Mouse (Mus musculus) embryonic facial prominence, embryonic 10.5 days (tissue): ENCODE results near the gene Abcd1. TPM values are rescaled to one million over a fixed set of nuclear protein-coding genes. Genes with fewer than 3 reads are reported as not detected.

ENCODE experiments used
- DNase-seq: peaks from one replicate; pipeline ENCODE4 v3.0.0-alpha.2; 2017; ENCODE audit warnings: low spot score
- H3K27ac ChIP-seq: fragments of 300-500 bp; sonication (generic); replicated peaks from 2 replicates; pipeline ENCODE4 v1.5.1; 2016; ENCODE audit warnings: mild to moderate bottlenecking
- H3K27me3 ChIP-seq: fragments of 300-500 bp; sonication (generic); replicated peaks from 2 replicates; pipeline ENCODE4 v1.6.1; 2016; ENCODE audit warnings: low read depth, mild to moderate bottlenecking; ENCODE audit not compliant: poor library complexity, severe bottlenecking
- H3K36me3 ChIP-seq: fragments of 300-500 bp; sonication (generic); replicated peaks from 2 replicates; pipeline ENCODE4 v1.6.1; 2016; ENCODE audit warnings: mild to moderate bottlenecking, moderate library complexity
- H3K4me1 ChIP-seq: fragments of 300-500 bp; sonication (generic); 2 replicates; pipeline ENCODE4 v1.6.1; 2016
- H3K4me3 ChIP-seq: fragments of 300-500 bp; sonication (generic); 2 replicates; pipeline ENCODE4 v1.5.1; 2016; ENCODE audit warnings: mild to moderate bottlenecking, moderate library complexity
- H3K9me3 ChIP-seq: fragments of 300-500 bp; sonication (generic); 2 replicates; pipeline ENCODE4 v1.6.1; 2016; ENCODE audit warnings: mild to moderate bottlenecking
- WGBS: fragments of 180-500 bp; shearing (Covaris S2); methylation state at CpG from one replicate; pipeline ENCODE4 v1.1.7; 2016; 5-methylcytosine and 5-hydroxymethylcytosine counted together
- polyA plus RNA-seq: library from polyadenylated mRNA; unstranded; fragments of >200 nt; fragmentation: Nextera tagmentation; extraction: Ambion mirVana; gene quantifications from 2 replicates; pipeline ENCODE4 v1.2.1, GENCODE M21; 2016

Gene Abcd1
- polyA plus RNA-seq, 1 experiment from 2014 or later, result 10.4 TPM

GRCm38 (mm10) chrX:73756334-73757140 is 40.1 kb downstream of the Abcd1 start, which contains the start of gene Plxnb3:
Gene Plxnb3, plus strand, starts transcription at chrX:73757090.
- 62% methylated on average over 5 of the region's 5 CpGs for WGBS
- Histone ChIP-seq H3K27me3 (peaks cover 44% of the 10 kb centered on the region), H3K27ac (no peak within 1 kb of the TSS), H3K9me3 (no peaks in the 10 kb centered on the region), H3K36me3 (no peaks in the 10 kb centered on the region), H3K4me3 (no peak within 1 kb of the TSS), H3K4me1 (no peaks in the 10 kb centered on the region)
- no peak for DNase-seq

GRCm38 (mm10) chrX:73758611-73759290 is 42.4 kb downstream of the Abcd1 start:
- Histone ChIP-seq H3K4me3 (no peak overlapping the region), H3K36me3 (no peaks in the 10 kb centered on the region), H3K4me1 (no peaks in the 10 kb centered on the region), H3K27ac (no peak overlapping the region), H3K27me3 (peaks cover 50% of the 10 kb centered on the region), H3K9me3 (no peaks in the 10 kb centered on the region)
- WGBS, result 80% methylated on average over 13 of the region's 13 CpGs
- no peak for DNase-seq

GRCm38 (mm10) chrX:73765311-73765710 is 48.9 kb downstream of the Abcd1 start:
- H3K27ac ChIP-seq, result no peak overlapping the region
- H3K4me1 ChIP-seq, result no peaks in the 10 kb centered on the region
- no peaks in the 10 kb centered on the region for H3K36me3 ChIP-seq
- H3K27me3 ChIP-seq, result peaks cover 25% of the 10 kb centered on the region; the same call in 1 of the 2 replicates
- no peak for DNase-seq
- H3K9me3 ChIP-seq, result no peaks in the 10 kb centered on the region
- WGBS, result 66% methylated on average over 1 of the region's 1 CpGs
- H3K4me3 ChIP-seq, result no peak overlapping the region

- no peak overlapping the region for H3K4me3 ChIP-seq
- peak; percentile 31 for DNase-seq
- no peaks in the 10 kb centered on the region for H3K4me1 ChIP-seq
- H3K9me3 ChIP-seq, result no peaks in the 10 kb centered on the region
- H3K27ac ChIP-seq, result no peak overlapping the region
- no peaks in the 10 kb centered on the region for H3K36me3 ChIP-seq
- 56% methylated on average over 9 of the region's 9 CpGs for WGBS
- H3K27me3 ChIP-seq, result peaks cover 40% of the 10 kb centered on the region; the same call in 1 of the 2 replicates
These were observed 50.9 kb downstream of the Abcd1 start for GRCm38 (mm10) chrX:73767267-73767666.

GRCm38 (mm10) chrX:73774168-73774760 is 57.9 kb downstream of the Abcd1 start, which contains the start of gene Srpk3:
Gene Srpk3, plus strand, starts transcription at chrX:73774405.
- no peak for DNase-seq
- Histone ChIP-seq H3K9me3 (no peaks in the 10 kb centered on the region), H3K27ac (no peak within 1 kb of the TSS), H3K4me3 (no peak within 1 kb of the TSS), H3K4me1 (0 out of 2 replicates have a peak, but pooled peaks cover 3% of the 10 kb centered on the region), H3K36me3 (peaks cover 36% of the 10 kb centered on the region), H3K27me3 (peaks cover 23% of the 10 kb centered on the region; the same call in 1 of the 2 replicates)
- WGBS, result 72% methylated on average over 9 of the region's 9 CpGs

- 74% methylated on average over 10 of the region's 10 CpGs for WGBS
- peaks cover 19% of the 10 kb centered on the region; the same call in 1 of the 2 replicates for H3K27me3 ChIP-seq
- no peak overlapping the region for H3K4me3 ChIP-seq
- H3K27ac ChIP-seq, result no peak overlapping the region
- H3K4me1 ChIP-seq, result 0 out of 2 replicates have a peak, but pooled peaks cover 3% of the 10 kb centered on the region
- H3K9me3 ChIP-seq, result no peaks in the 10 kb centered on the region
- no peak for DNase-seq
- H3K36me3 ChIP-seq, result peaks cover 43% of the 10 kb centered on the region
These were observed 58.5 kb downstream of the Abcd1 start for GRCm38 (mm10) chrX:73774802-73775483.

- Histone ChIP-seq H3K36me3 (peaks cover 52% of the 10 kb centered on the region), H3K4me1 (peaks cover 5% of the 10 kb centered on the region; the same call in 1 of the 2 replicates), H3K27ac (no peak overlapping the region), H3K9me3 (no peaks in the 10 kb centered on the region), H3K27me3 (peaks cover 23% of the 10 kb centered on the region), H3K4me3 (no peak overlapping the region)
- WGBS, result 91% methylated on average over 3 of the region's 3 CpGs
- no peak for DNase-seq
These were observed 65.8 kb downstream of the Abcd1 start for GRCm38 (mm10) chrX:73782227-73782626.

- H3K9me3 ChIP-seq, result no peaks in the 10 kb centered on the region
- H3K27me3 ChIP-seq, result peaks cover 36% of the 10 kb centered on the region
- peak overlapping the region; percentile 69 for H3K4me3 ChIP-seq
- peaks cover 14% of the 10 kb centered on the region for H3K4me1 ChIP-seq
- peaks cover 37% of the 10 kb centered on the region for H3K36me3 ChIP-seq
- H3K27ac ChIP-seq, result peak overlapping the region; percentile 89
- no peak for DNase-seq
These were observed 69.3 kb downstream of the Abcd1 start for GRCm38 (mm10) chrX:73785666-73786065.

GRCm38 (mm10) chrX:73786364-73787224 is 70.2 kb downstream of the Abcd1 start, which contains the start of the genes Idh3g and Ssr4:
Gene Idh3g, minus strand, starts transcription at chrX:73786897.
Gene Ssr4, plus strand, starts transcription at chrX:73787028.
- peak; percentile 93 for DNase-seq
- Histone ChIP-seq H3K4me1 (peaks cover 14% of the 10 kb centered on the region), H3K4me3 (peak within 1 kb of the TSS; percentile 69), H3K27ac (peak within 1 kb of the TSS; percentile 89), H3K9me3 (no peaks in the 10 kb centered on the region), H3K36me3 (peaks cover 37% of the 10 kb centered on the region), H3K27me3 (peaks cover 33% of the 10 kb centered on the region)
- WGBS, result 15% methylated on average over 52 of the region's 52 CpGs

GRCm38 (mm10) chrX:73787225-73787558 is 70.8 kb downstream of the Abcd1 start:
- Histone ChIP-seq H3K36me3 (peaks cover 32% of the 10 kb centered on the region), H3K27me3 (peaks cover 33% of the 10 kb centered on the region), H3K4me3 (peak overlapping the region; percentile 69), H3K4me1 (peaks cover 14% of the 10 kb centered on the region), H3K9me3 (no peaks in the 10 kb centered on the region), H3K27ac (peak overlapping the region; percentile 89)
- WGBS, result 15% methylated on average over 22 of the region's 22 CpGs
- no peak for DNase-seq
